Mouse (Mus musculus): ENCODE measurements around the gene Gtf2f1.

Gene Gtf2f1

DNA sequence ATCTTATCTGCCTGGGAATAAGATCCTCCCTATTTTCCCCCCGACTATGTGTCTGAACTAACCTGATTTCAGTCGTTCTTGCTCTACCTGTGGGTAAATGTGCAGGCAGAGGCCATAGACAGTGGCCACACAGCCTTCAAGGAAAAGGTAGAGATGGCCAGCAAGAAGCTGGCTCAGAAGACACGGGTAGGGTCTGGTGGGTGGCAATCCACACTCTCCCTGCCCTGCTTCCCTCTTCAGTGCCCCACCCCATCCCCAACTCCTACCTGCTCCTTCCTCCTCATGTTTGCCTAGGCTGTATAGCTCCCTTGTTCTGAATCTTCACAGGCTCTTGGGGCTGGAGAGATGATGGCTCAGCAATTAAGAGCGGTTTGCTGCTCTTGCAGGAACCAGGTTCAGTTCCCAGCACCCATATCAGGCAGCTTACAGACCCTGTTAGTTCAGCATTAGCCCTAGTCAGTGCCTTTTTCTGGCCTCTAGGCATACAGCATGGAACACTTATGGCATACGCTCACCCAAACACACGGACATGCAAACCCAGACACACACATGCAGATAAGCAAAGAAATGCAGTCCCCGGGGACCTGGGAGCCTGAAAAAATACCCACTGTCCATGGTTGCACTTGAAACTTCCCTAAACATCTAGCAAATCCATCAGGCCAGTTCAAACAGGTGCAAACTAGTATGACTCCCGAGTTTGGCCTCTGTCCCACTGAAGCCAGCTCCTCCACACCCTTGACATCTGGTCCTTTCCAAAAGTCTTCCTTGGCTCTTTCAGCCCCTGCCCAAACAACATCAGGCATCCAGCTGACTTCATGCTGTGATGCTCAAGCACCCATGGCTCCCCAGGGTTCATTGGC, 34.3 kb downstream of the Gtf2f1 start:
- DNase-seq (ENCODE audit: extremely low read depth, low read depth, low spot score): no peak

DNA sequence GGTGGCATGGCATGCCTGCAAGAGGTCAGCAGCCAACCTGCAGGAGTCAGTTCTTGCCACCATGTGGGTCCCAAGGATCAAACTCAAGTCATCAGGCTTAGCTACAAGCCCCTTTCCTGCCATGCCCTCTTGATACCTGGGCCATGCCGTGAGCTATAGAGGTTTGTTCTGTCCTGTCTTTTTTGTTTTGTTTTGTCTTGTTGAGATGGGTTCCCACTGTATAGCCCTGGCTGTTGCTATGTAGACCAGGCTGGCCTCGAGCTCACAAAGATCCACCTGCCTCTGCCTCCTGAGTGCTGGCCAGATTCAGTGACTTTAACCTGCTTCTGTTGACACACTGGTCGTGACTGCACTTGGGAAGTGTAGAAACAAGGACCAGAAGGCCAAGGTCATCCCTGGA, 35.7 kb downstream of the Gtf2f1 start:
- DNase-seq (ENCODE audit: extremely low read depth, low read depth, low spot score): no peak

DNA sequence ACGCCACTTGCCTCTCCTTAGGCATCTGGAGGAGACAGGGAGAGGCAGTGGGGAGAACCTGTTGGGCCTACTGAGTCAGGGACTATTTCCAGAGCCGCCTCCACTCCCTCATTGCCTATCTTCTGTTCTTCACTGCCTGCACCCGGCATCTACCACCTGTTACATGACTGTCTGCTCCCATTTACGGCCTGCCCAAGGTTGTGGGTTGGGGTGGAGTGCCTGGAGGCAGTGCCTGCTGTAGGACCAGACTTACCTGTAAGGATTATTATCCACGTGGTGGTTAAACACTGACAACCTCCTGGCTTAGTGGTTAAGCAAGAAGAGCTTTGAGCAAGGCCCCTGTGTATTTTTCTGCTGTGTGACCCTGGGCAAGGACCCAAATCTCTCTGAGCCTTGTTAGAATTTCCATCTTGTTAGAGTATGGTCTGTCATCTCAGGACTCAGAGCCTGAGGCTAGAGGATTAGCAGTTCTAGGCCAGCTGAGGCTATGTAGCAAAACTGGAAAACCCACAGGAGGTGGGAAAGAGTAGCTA, 36.3 kb downstream of the Gtf2f1 start:
- peak; percentile 95 for DNase-seq (ENCODE audit: extremely low read depth, low read depth, low spot score)

- DNase-seq (ENCODE audit: extremely low read depth, low read depth, low spot score): no peak
Observed at GRCm38 (mm10) chr17:56973956-56974707, 37.0 kb downstream of the Gtf2f1 start.

DNA sequence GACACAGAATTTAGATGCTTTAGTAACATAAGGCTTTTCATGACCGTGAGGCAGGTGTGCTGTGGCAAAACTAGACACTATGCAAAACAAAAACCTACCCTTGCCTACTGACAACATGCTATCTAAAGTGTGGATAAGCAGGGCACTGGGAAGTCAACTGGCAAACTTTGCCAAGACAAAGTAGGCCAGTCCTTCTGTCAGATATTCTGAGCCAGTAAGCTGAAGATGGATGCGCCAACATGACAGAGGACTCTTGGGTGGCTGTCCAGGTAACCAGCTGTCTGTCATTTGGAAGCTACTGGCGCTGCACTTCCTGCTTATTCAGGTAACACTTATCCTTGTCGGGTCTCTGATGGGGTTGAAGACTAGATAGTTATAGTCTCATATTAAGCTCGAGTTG, 41.0 kb downstream of the Gtf2f1 start:
- no peak for DNase-seq (ENCODE audit: extremely low read depth, low read depth, low spot score)

DNA sequence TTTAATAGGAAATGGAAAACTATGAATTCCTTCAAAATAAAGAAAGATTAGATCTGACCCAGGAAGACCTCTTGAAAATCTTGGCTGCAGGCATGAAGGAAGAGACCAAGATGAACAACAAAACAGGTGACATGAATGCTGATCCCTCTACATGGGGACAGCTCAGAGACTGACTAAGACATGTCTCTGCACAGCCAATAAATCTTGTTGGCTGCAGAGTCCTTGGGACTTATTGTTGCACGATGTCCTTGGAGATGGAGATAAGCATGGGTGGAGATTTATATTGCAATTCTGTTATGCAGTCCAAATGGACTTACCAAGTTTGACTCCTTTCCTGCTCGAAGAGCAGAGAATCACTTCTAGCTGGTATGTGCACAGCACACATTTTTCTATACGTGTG, 41.8 kb downstream of the Gtf2f1 start:
- DNase-seq (ENCODE audit: extremely low read depth, low read depth, low spot score): no peak

GRCm38 (mm10) chr17:56963646-56964045, 47.4 kb downstream of the Gtf2f1 start:
- DNase-seq (ENCODE audit: extremely low read depth, low read depth, low spot score): no peak

- no peak for DNase-seq (ENCODE audit: extremely low read depth, low read depth, low spot score)
Observed at GRCm38 (mm10) chr17:56962642-56963405, 48.3 kb downstream of the Gtf2f1 start.

DNA sequence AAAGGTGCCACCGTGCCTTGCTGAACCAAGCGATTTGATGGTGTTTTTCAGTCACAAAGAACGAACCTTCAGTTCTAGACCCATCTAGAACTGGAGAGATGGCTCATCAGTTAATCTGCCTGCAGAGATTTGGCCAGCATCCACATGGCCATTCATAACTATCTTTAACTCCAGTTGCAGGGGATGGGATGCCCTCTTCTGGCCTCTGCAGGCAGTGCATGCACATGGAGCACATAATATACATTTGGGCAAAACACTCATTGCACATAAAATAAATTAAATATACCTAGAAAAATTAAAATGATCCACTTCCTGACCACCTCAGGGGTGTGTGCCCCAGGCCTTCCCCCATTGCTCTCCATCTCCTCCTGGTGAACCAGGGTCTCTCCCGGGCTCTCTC, 49.2 kb downstream of the Gtf2f1 start:
- DNase-seq (ENCODE audit: extremely low read depth, low read depth, low spot score): no peak

GRCm38 (mm10) chr17:56958667-56959066, 52.4 kb downstream of the Gtf2f1 start:
- no peak for DNase-seq (ENCODE audit: extremely low read depth, low read depth, low spot score)

DNA sequence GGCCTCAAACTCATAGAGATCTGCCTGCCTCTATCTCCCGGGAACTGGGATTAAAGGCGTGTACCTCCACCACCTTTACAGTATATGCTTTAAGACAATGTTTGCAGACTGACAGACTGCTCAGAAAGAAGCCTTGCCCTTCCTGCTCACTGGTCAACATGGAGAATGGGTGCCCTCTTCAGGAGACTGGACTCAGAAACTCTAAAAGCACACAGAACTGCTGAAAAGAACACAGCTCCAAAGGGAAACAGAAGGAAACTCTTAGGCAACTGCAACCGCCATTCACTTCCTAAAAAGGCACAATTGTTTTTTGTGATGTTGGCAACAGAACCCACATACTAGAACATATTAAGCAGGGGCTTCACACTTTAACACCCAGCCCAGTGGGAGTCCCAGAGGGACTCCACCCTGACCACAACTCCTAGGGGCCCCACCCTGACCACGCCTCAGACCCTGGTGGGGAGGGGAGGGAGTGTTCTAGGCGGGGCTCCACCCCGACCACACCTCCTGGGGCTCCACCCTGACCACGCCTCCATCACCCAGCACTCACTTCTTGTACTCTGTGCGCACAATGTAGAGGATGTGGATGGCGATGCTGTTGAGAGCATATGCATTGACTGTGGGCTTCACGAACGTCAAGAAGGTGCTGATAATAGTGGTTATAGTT, 53.2 kb downstream of the Gtf2f1 start:
- no peak for DNase-seq (ENCODE audit: extremely low read depth, low read depth, low spot score)

- no peak for DNase-seq (ENCODE audit: extremely low read depth, low read depth, low spot score)
Observed at GRCm38 (mm10) chr17:56954871-56955270, 56.2 kb downstream of the Gtf2f1 start.
